Mouse (Mus musculus) cortical plate, adult 2 months (tissue): ENCODE results near the gene Apom. TPM values are rescaled to one million over a fixed set of nuclear protein-coding genes. Genes with fewer than 3 reads are reported as not detected.

Experiments
- H3K27ac ChIP-seq: fragments of 200-500 bp; 2 replicates; pipeline ENCODE4 v1.5.1; 2012; ENCODE audit warnings: low read length, control low read depth, inconsistent platforms; ENCODE audit not compliant: insufficient read depth
- H3K4me1 ChIP-seq: fragments of 200-500 bp; 2 replicates; pipeline ENCODE4 v1.6.1; 2011; ENCODE audit warnings: low read length; ENCODE audit not compliant: control insufficient read depth, insufficient read depth
- H3K4me3 ChIP-seq: fragments of 200-500 bp; 2 replicates; pipeline ENCODE4 v1.5.1; 2011; ENCODE audit warnings: mild to moderate bottlenecking, low read length, control low read depth; ENCODE audit not compliant: insufficient read depth
- CTCF ChIP-seq: fragments of 200-500 bp; IDR thresholded peaks from 2 replicates; pipeline ENCODE4 v1.5.1; 2011; ENCODE audit warnings: mild to moderate bottlenecking, control low read depth, low read length; ENCODE audit not compliant: insufficient read depth; ENCODE audit errors: extremely low read depth
- POLR2A ChIP-seq: fragments of 200-500 bp; IDR thresholded peaks from 2 replicates; pipeline ENCODE4 v1.6.1; 2011; ENCODE audit warnings: mild to moderate bottlenecking, low read length, control low read depth; ENCODE audit not compliant: insufficient read depth; ENCODE audit errors: extremely low read depth
- polyA plus RNA-seq: library from polyadenylated mRNA; depleted of rRNA; stranded (reverse); fragments of >200 nt; gene quantifications from 2 replicates; pipeline ENCODE4 v1.2.3, GENCODE M21; 2012

Apom gene
- polyA plus RNA-seq, 1 experiment: 0.13 TPM

DNA sequence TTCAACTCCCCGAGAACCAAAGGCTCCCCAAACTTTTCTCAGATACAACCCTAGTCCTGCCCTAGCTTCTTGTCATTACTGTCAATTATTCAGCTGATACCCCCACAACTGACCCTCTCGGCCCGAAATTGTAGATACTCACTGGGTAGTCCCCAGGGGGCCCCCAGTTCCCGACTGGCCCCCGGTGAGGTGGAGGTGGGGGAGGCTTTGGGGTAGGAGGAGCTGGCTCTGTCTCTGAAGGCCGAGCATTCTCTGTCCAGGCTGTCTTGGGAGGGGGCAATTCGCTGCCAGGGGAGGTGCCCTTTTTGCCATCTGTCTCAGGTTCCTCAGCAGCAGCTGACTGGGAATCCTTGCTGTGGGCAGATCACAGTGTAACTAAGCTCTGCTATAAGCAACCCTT, 27.8 kb upstream of the Apom start:
- TF ChIP-seq POLR2A (no peak), CTCF (no peak)
- Histone ChIP-seq H3K27ac (no peak overlapping the region), H3K4me1 (peaks cover 2% of the 10 kb centered on the region; the same call in 1 of the 2 replicates), H3K4me3 (no peak overlapping the region)

DNA sequence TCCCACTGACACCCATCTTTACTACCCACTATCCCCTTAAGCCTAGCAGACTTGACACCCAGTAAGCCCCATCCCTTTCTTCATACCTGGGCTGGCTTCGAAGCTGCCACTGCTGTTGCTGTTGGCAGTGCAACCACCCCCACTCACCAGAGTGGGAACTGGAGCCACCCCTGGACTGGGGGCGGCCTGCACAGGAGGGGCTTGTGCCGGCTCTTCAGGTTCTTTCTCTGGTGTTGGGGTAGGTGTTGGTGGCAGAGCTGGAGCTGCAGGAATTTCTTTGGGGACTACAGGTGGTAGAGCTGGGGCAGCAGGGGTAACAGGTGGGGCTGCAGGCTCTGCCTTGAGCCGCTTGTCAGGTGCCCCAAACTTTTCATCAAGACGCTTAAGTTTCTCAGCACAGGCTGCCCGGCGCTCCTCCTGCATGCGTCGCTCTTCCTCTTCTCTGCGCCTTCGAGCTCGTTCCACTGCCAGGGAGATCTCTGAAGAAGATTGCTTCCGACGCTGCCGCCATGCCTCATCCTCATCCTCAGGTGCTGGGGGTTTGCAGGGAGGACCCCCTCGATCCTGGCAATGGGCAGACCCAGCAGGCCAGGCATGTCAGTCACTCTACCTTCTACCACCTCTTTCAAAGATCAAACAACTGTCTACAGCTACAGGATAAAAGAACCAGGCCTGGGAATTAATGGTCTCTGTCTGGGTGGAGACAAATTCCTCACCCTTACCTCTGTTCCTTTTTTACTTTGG, 27.2 kb upstream of the Apom start:
- Histone ChIP-seq H3K4me3 (no peak overlapping the region), H3K27ac (no peak overlapping the region), H3K4me1 (peaks cover 2% of the 10 kb centered on the region; the same call in 1 of the 2 replicates)
- no peak for TF ChIP-seq CTCF
- TF ChIP-seq POLR2A: no peak

DNA sequence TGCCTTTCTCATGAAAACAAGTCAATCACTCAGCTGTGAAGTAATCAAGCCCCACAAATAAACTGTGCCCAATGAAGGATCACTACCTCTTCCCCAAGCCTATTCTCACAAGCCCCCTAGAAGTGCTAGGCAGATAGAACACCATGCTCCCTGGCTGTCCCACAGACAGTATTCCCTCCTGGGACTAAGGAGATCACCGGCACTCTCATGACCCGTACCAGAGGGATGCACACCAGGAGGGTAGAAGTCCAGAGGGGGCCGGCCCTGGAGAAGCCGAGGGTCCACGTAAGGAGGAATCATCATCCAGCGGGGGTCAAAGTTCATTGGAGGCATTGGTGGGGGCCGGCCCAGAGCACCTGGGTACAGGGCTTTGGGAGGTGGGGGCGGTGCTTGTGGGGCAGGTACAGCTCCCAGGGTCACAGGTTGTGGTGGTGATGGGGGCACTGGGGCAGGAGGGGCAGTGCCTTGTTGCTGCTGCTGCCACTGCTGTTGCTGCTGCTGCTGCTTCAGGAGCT, 25.9 kb upstream of the Apom start:
- Histone ChIP-seq H3K4me1 (peaks cover 2% of the 10 kb centered on the region; the same call in 1 of the 2 replicates), H3K27ac (no peak overlapping the region), H3K4me3 (no peak overlapping the region)
- TF ChIP-seq CTCF: no peak
- TF ChIP-seq POLR2A: no peak

- Histone ChIP-seq H3K27ac (no peak overlapping the region), H3K4me1 (peaks cover 2% of the 10 kb centered on the region; the same call in 1 of the 2 replicates), H3K4me3 (no peak overlapping the region)
- no peak for TF ChIP-seq POLR2A
- no peak for TF ChIP-seq CTCF
Observed at GRCm38 (mm10) chr17:35157254-35157653, 25.4 kb upstream of the Apom start.

GRCm38 (mm10) chr17:35156461-35157200, 24.8 kb upstream of the Apom start:
- no peak for TF ChIP-seq CTCF
- TF ChIP-seq POLR2A: no peak
- no peaks in the 10 kb centered on the region for H3K4me1 ChIP-seq
- H3K4me3 ChIP-seq: no peak overlapping the region
- H3K27ac ChIP-seq: no peak overlapping the region

DNA sequence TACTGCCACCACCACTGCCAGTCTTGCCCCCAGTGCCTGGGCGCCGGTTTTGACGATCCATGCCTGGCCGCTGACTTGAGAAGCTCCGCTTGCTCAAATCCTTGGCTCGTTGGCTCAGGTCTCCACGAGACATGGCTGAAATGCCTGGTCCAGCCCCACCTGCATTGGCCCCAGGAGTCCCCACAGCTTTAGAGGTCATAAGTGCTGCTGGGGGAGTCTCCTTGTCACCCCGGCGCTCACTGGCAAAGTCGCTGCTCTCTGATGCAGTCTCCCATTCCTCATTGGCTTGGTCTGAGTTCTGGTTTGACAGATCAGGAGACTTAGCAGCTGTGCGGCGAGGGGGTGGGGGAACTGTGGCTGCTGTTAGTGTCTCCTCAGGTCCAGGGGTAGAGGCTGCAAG, 23.6 kb upstream of the Apom start:
- TF ChIP-seq POLR2A (no peak), CTCF (no peak)

GRCm38 (mm10) chr17:35154616-35155015, 22.8 kb upstream of the Apom start:
- Histone ChIP-seq H3K27ac (no peak overlapping the region), H3K4me1 (no peaks in the 10 kb centered on the region), H3K4me3 (no peak overlapping the region)
- TF ChIP-seq POLR2A (no peak), CTCF (no peak)

More for the DNA sequence above, 23.6 kb upstream of the Apom start:
- H3K4me3 ChIP-seq: no peak overlapping the region
- H3K4me1 ChIP-seq: no peaks in the 10 kb centered on the region
- no peak overlapping the region for H3K27ac ChIP-seq

GRCm38 (mm10) chr17:35153931-35154330, 22.1 kb upstream of the Apom start:
- Histone ChIP-seq H3K27ac (no peak overlapping the region), H3K4me3 (no peak overlapping the region), H3K4me1 (no peaks in the 10 kb centered on the region)
- TF ChIP-seq CTCF (no peak), POLR2A (no peak)

GRCm38 (mm10) chr17:35153077-35153476, 21.2 kb upstream of the Apom start:
- H3K4me3 ChIP-seq: no peak overlapping the region
- no peak overlapping the region for H3K27ac ChIP-seq
- no peak for TF ChIP-seq POLR2A
- no peak for TF ChIP-seq CTCF
- no peaks in the 10 kb centered on the region for H3K4me1 ChIP-seq
